Mouse (Mus musculus): ENCODE measurements around the gene Dclk1. TPM values are rescaled to one million over a fixed set of nuclear protein-coding genes. Genes with fewer than 3 reads are reported as not detected.

Dclk1 gene
- total and polyA plus RNA-seq, 3 experiments = 0.55 TPM; not detected in 2

- TF ChIP-seq TAL1 (conservative IDR thresholded peaks at IDR 0.05; ENCODE audit: low read depth, low read length) (no peak), GATA2 (IDR thresholded peaks at IDR 0.05; ENCODE audit: borderline replicate concordance, low read depth, low read length) (no peak), GATA1 (IDR thresholded peaks at IDR 0.05; ENCODE audit: borderline replicate concordance, low read length) (no peak), POLR2AphosphoS5 (IDR thresholded peaks at IDR 0.05; ENCODE audit: insufficient replicate concordance, low read depth, low read length) (no peak), CTCF (IDR thresholded peaks at IDR 0.05; ENCODE audit: low read depth, low read length) (no peak)
- Histone ChIP-seq H3K4me1 (ENCODE audit: insufficient read depth, low read depth, low read length) (no peaks in the 10 kb centered on the region), H3K36me3 (replicated peaks) (no peaks in the 10 kb centered on the region), H3K4me3 (ENCODE audit: low read depth, low read length) (no peak overlapping the region), H3K9me3 (replicated peaks) (peaks cover 19% of the 10 kb centered on the region; the same call in 1 of the 2 replicates), H3K27me3 (ENCODE audit: insufficient read depth, low read length) (no peaks in the 10 kb centered on the region)
- ATAC-seq (ENCODE audit: extremely low read depth, insufficient number of reproducible peaks, low FRiP score, poor library complexity, severe bottlenecking) = no peak
- no peak for DNase-seq (ENCODE audit: low spot score)
Measured at GRCm38 (mm10) chr3:55331694-55332093, 89.5 kb downstream of the Dclk1 start.

DNA sequence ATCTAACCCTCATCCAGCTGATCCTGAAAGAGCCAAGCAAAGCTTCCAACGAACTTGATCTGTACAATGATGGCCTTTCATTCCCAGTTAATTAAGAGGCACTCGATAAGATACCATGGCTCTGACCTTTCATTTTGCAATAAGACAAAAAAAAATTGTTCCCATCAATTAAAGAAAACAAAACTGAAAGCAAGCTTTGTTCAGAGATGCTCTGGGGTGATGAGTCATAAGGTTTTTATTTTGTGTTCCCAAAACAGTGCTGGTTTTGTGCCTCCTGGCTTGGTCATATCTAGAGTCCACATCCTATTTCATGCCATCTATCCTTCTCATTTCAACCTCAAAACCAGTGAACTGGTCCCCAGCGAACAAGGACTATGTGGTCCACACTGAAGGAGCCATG is 91.3 kb downstream of the Dclk1 start:
- Histone ChIP-seq H3K4me1 (ENCODE audit: insufficient read depth, low read depth, low read length) (no peaks in the 10 kb centered on the region), H3K36me3 (replicated peaks) (no peaks in the 10 kb centered on the region), H3K9me3 (replicated peaks) (peaks cover 28% of the 10 kb centered on the region), H3K27me3 (ENCODE audit: insufficient read depth, low read length) (no peaks in the 10 kb centered on the region), H3K4me3 (ENCODE audit: low read depth, low read length) (no peak overlapping the region)
- ATAC-seq (ENCODE audit: extremely low read depth, insufficient number of reproducible peaks, low FRiP score, poor library complexity, severe bottlenecking) = no peak
- no peak for TF ChIP-seq GATA1 (IDR thresholded peaks at IDR 0.05; ENCODE audit: borderline replicate concordance, low read length)
- no peak for TF ChIP-seq GATA2 (IDR thresholded peaks at IDR 0.05; ENCODE audit: borderline replicate concordance, low read depth, low read length)
- TF ChIP-seq CTCF (IDR thresholded peaks at IDR 0.05; ENCODE audit: low read depth, low read length) = no peak
- TF ChIP-seq POLR2AphosphoS5 (IDR thresholded peaks at IDR 0.05; ENCODE audit: insufficient replicate concordance, low read depth, low read length) = no peak
- no peak for TF ChIP-seq TAL1 (conservative IDR thresholded peaks at IDR 0.05; ENCODE audit: low read depth, low read length)
- DNase-seq (ENCODE audit: low spot score) = no peak

- no peak for ATAC-seq (ENCODE audit: extremely low read depth, insufficient number of reproducible peaks, low FRiP score, poor library complexity, severe bottlenecking)
- Histone ChIP-seq H3K27me3 (ENCODE audit: insufficient read depth, low read length) (no peaks in the 10 kb centered on the region), H3K4me1 (ENCODE audit: insufficient read depth, low read depth, low read length) (no peaks in the 10 kb centered on the region), H3K36me3 (replicated peaks) (no peaks in the 10 kb centered on the region), H3K4me3 (ENCODE audit: low read depth, low read length) (no peak overlapping the region), H3K9me3 (replicated peaks) (peaks cover 37% of the 10 kb centered on the region)
- no peak for DNase-seq (ENCODE audit: low spot score)
- TF ChIP-seq POLR2AphosphoS5 (IDR thresholded peaks at IDR 0.05; ENCODE audit: insufficient replicate concordance, low read depth, low read length) (no peak), CTCF (IDR thresholded peaks at IDR 0.05; ENCODE audit: low read depth, low read length) (no peak), TAL1 (conservative IDR thresholded peaks at IDR 0.05; ENCODE audit: low read depth, low read length) (no peak), GATA2 (IDR thresholded peaks at IDR 0.05; ENCODE audit: borderline replicate concordance, low read depth, low read length) (no peak), GATA1 (IDR thresholded peaks at IDR 0.05; ENCODE audit: borderline replicate concordance, low read length) (no peak)
Measured at GRCm38 (mm10) chr3:55336895-55337294, 94.7 kb downstream of the Dclk1 start.

DNA sequence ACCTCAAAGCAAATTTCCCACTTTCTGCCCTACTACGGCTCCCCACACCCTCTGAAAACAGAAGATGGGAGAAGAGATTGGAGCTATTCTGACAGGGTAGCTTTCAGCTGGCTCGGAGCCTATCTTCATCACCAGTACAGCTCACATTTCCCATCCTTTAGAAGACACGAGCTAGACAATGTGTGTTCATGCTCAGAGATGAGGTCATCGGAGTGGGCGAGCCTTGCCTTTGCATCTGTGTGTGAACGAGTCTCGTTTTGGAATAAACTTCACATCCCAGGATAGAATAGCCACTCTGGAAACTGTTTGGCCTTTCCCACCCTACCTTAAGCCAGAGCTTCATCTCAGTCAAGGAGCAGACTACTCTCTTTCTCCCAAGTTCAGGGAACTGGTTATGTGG is 95.5 kb downstream of the Dclk1 start:
- ATAC-seq (ENCODE audit: extremely low read depth, insufficient number of reproducible peaks, low FRiP score, poor library complexity, severe bottlenecking) (no peak), DNase-seq (ENCODE audit: low spot score) (no peak)
- H3K9me3 ChIP-seq (replicated peaks) = peaks cover 38% of the 10 kb centered on the region
- H3K4me3 ChIP-seq (ENCODE audit: low read depth, low read length) = no peak overlapping the region
- no peaks in the 10 kb centered on the region for H3K36me3 ChIP-seq (replicated peaks)
- no peaks in the 10 kb centered on the region for H3K27me3 ChIP-seq (ENCODE audit: insufficient read depth, low read length)
- no peaks in the 10 kb centered on the region for H3K4me1 ChIP-seq (ENCODE audit: insufficient read depth, low read depth, low read length)
- no peak for TF ChIP-seq GATA1 (IDR thresholded peaks at IDR 0.05; ENCODE audit: borderline replicate concordance, low read length)
- TF ChIP-seq POLR2AphosphoS5 (IDR thresholded peaks at IDR 0.05; ENCODE audit: insufficient replicate concordance, low read depth, low read length) = no peak
- TF ChIP-seq TAL1 (conservative IDR thresholded peaks at IDR 0.05; ENCODE audit: low read depth, low read length) = no peak
- no peak for TF ChIP-seq CTCF (IDR thresholded peaks at IDR 0.05; ENCODE audit: low read depth, low read length)
- no peak for TF ChIP-seq GATA2 (IDR thresholded peaks at IDR 0.05; ENCODE audit: borderline replicate concordance, low read depth, low read length)

GRCm38 (mm10) chr3:55342445-55342844 is 100.3 kb downstream of the Dclk1 start:
- TF ChIP-seq GATA1 (IDR thresholded peaks at IDR 0.05; ENCODE audit: borderline replicate concordance, low read length) (no peak), GATA2 (IDR thresholded peaks at IDR 0.05; ENCODE audit: borderline replicate concordance, low read depth, low read length) (no peak), TAL1 (conservative IDR thresholded peaks at IDR 0.05; ENCODE audit: low read depth, low read length) (no peak), POLR2AphosphoS5 (IDR thresholded peaks at IDR 0.05; ENCODE audit: insufficient replicate concordance, low read depth, low read length) (no peak), CTCF (IDR thresholded peaks at IDR 0.05; ENCODE audit: low read depth, low read length) (no peak)
- Histone ChIP-seq H3K4me3 (ENCODE audit: low read depth, low read length) (no peak overlapping the region), H3K27me3 (ENCODE audit: insufficient read depth, low read length) (no peaks in the 10 kb centered on the region), H3K36me3 (replicated peaks) (no peaks in the 10 kb centered on the region), H3K9me3 (replicated peaks) (peaks cover 49% of the 10 kb centered on the region), H3K4me1 (ENCODE audit: insufficient read depth, low read depth, low read length) (no peaks in the 10 kb centered on the region)
- DNase-seq (ENCODE audit: low spot score) (no peak), ATAC-seq (ENCODE audit: extremely low read depth, insufficient number of reproducible peaks, low FRiP score, poor library complexity, severe bottlenecking) (no peak)

- no peaks in the 10 kb centered on the region for H3K36me3 ChIP-seq (replicated peaks)
- H3K9me3 ChIP-seq (replicated peaks) = peaks cover 58% of the 10 kb centered on the region
- DNase-seq (ENCODE audit: low spot score) = no peak
Measured at GRCm38 (mm10) chr3:55347371-55348025, 105.3 kb downstream of the Dclk1 start.

More at GRCm38 (mm10) chr3:55347371-55348025, 105.3 kb downstream of the Dclk1 start:
- H3K4me3 ChIP-seq (ENCODE audit: low read depth, low read length) = no peak overlapping the region
- TF ChIP-seq GATA2 (IDR thresholded peaks at IDR 0.05; ENCODE audit: borderline replicate concordance, low read depth, low read length) = no peak
- TF ChIP-seq POLR2AphosphoS5 (IDR thresholded peaks at IDR 0.05; ENCODE audit: insufficient replicate concordance, low read depth, low read length) = no peak
- no peak for TF ChIP-seq GATA1 (IDR thresholded peaks at IDR 0.05; ENCODE audit: borderline replicate concordance, low read length)
- TF ChIP-seq CTCF (IDR thresholded peaks at IDR 0.05; ENCODE audit: low read depth, low read length) = no peak
- TF ChIP-seq TAL1 (conservative IDR thresholded peaks at IDR 0.05; ENCODE audit: low read depth, low read length) = no peak
- H3K27me3 ChIP-seq (ENCODE audit: insufficient read depth, low read length) = no peaks in the 10 kb centered on the region
- no peaks in the 10 kb centered on the region for H3K4me1 ChIP-seq (ENCODE audit: insufficient read depth, low read depth, low read length)
- ATAC-seq (ENCODE audit: extremely low read depth, insufficient number of reproducible peaks, low FRiP score, poor library complexity, severe bottlenecking) = no peak
